9 mouse cellular contexts compared by ENCODE assay signal in genomic region chr16:49905601-49906001, GRCm38 (mm10).
DNase-seq lines count a peak whose midpoint lies in the region; ATAC-seq and TF ChIP-seq lines count a peak whose summit lies in the region.
"Had no signal": no experiment of that assay in that cellular context is flagged by ENCODE, and none has a peak within 500 bp of the region (broad histone marks: within the 10 kb centered on the region; RNA-seq: fewer than 3 reads in every experiment).

No protein-coding gene starts in this region.

- no peaks in the 10 kb centered on the region for H3K9me3 ChIP-seq in forebrain, embryonic 10.5 days
- no peaks in the 10 kb centered on the region for H3K9me3 ChIP-seq in forebrain, embryonic 16.5 days (ENCODE audit: control insufficient read depth, low read length)
- no peaks in the 10 kb centered on the region for H3K9me3 ChIP-seq in MEL (replicated peaks; ENCODE audit: insufficient read depth, low read length)
- H3K9me3 ChIP-seq in heart, embryonic 10.5 days: no peaks in the 10 kb centered on the region
- H3K9me3 ChIP-seq in liver, embryonic 12.5 days (replicated peaks): no peaks in the 10 kb centered on the region

- H3K36me3 ChIP-seq in forebrain, embryonic 10.5 days (replicated peaks): no peaks in the 10 kb centered on the region; the same call in 1 of the 2 replicates
- peaks cover 5% of the 10 kb centered on the region for H3K36me3 ChIP-seq in forebrain, embryonic 16.5 days (ENCODE audit: control insufficient read depth, insufficient read depth)
- H3K36me3 ChIP-seq in MEL (ENCODE audit: control insufficient read depth in 1 of 2, insufficient read depth in 2 of 2, low read length in 2 of 2): peaks cover 8 to 56% of the 10 kb centered on the region in 2 experiments; a peak in 3 of 4 replicates
- no peaks in the 10 kb centered on the region for H3K36me3 ChIP-seq in heart, embryonic 10.5 days
- H3K36me3 ChIP-seq in liver, embryonic 12.5 days: peaks cover 91% of the 10 kb centered on the region

- H3K27me3 ChIP-seq in forebrain, embryonic 10.5 days (ENCODE audit: poor library complexity, severe bottlenecking): no peaks in the 10 kb centered on the region
- no peaks in the 10 kb centered on the region for H3K27me3 ChIP-seq in forebrain, embryonic 16.5 days (replicated peaks; ENCODE audit: control insufficient read depth, insufficient read depth, low read length)
- no peaks in the 10 kb centered on the region for H3K27me3 ChIP-seq in MEL (ENCODE audit: control insufficient read depth in 1 of 2, insufficient read depth in 2 of 2, low read length in 2 of 2)
- H3K27me3 ChIP-seq in heart, embryonic 10.5 days (ENCODE audit: insufficient read depth, poor library complexity, severe bottlenecking): no peaks in the 10 kb centered on the region
- no peaks in the 10 kb centered on the region for H3K27me3 ChIP-seq in liver, embryonic 12.5 days (replicated peaks)

- no peak for TF ChIP-seq CTCF in MEL (IDR thresholded peaks at IDR 0.05 in 2 of 3, conservative IDR thresholded peaks at IDR 0.05 in 1 of 3; ENCODE audit: control insufficient read depth in 1 of 3, insufficient read depth in 1 of 3, low read depth in 2 of 3, low read length in 3 of 3, poor library complexity in 1 of 3, severe bottlenecking in 1 of 3)

- peak overlapping the region; percentile 56 for H3K27ac ChIP-seq in forebrain, embryonic 10.5 days
- H3K27ac ChIP-seq in forebrain, embryonic 16.5 days (ENCODE audit: low read length): no peak overlapping the region
- peak overlapping the region; percentile 85 for H3K27ac ChIP-seq in MEL (ENCODE audit: control insufficient read depth, low read depth, low read length)
- peak overlapping the region; percentile 83 for H3K27ac ChIP-seq in heart, embryonic 10.5 days
- peak overlapping the region; percentile 80 for H3K27ac ChIP-seq in liver, embryonic 12.5 days

- ATAC-seq in forebrain, embryonic 16.5 days: no peak
- no peak for ATAC-seq in liver, embryonic 12.5 days

- no peak overlapping the region for H3K4me2 ChIP-seq in forebrain, embryonic 16.5 days (ENCODE audit: low read length)
- H3K4me2 ChIP-seq in liver, embryonic 12.5 days: peak overlapping the region; percentile 46

- no peaks in the 10 kb centered on the region for H3K79me2 ChIP-seq in MEL (ENCODE audit: control insufficient read depth, insufficient read depth, low read length, poor library complexity)

- TF ChIP-seq POLR2A in MEL (IDR thresholded peaks at IDR 0.05; ENCODE audit: control insufficient read depth in 1 of 2, insufficient read depth in 1 of 2, low read depth in 1 of 2, low read length in 2 of 2, poor library complexity in 1 of 2): no peak

- TF ChIP-seq EP300 in MEL (IDR thresholded peaks at IDR 0.05; ENCODE audit: low read depth in 1 of 2, low read length in 2 of 2): no peak; a peak in 1 of 4 replicates

- DNase-seq in forebrain, embryonic 10.5 days (ENCODE audit: extremely low spot score, low spot score): no peak
- peak; percentile 65 for DNase-seq in MEL (ENCODE audit: low read depth, low spot score)
- no peak for DNase-seq in heart, embryonic 10.5 days (ENCODE audit: low spot score)
- DNase-seq in spleen, postnatal 36 days (ENCODE audit: low spot score in 2 of 2): no peak
- no peak for DNase-seq in urinary bladder, postnatal 10 days (ENCODE audit: low spot score)
- no peak for DNase-seq in testis, postnatal 14 days (ENCODE audit: low spot score)
- DNase-seq: gastrocnemius, postnatal 14 days had no signal

- H3K9ac ChIP-seq in forebrain, embryonic 16.5 days (replicated peaks; ENCODE audit: low read depth, low read length): no peak overlapping the region
- peak overlapping the region; percentile 62 for H3K9ac ChIP-seq in MEL (ENCODE audit: control insufficient read depth, low read depth, low read length, poor library complexity, severe bottlenecking)
- peak overlapping the region; percentile 14 for H3K9ac ChIP-seq in liver, embryonic 12.5 days

- TF ChIP-seq RAD21 in MEL (IDR thresholded peaks at IDR 0.05; ENCODE audit: low read depth, low read length): no peak

- no peak overlapping the region for H3K4me3 ChIP-seq in forebrain, embryonic 10.5 days
- no peak overlapping the region for H3K4me3 ChIP-seq in forebrain, embryonic 16.5 days (replicated peaks; ENCODE audit: low read length)
- peak overlapping the region in 1 of 2 experiments; percentile 32; a peak in 3 of 4 replicates for H3K4me3 ChIP-seq in MEL (ENCODE audit: control insufficient read depth in 1 of 2, insufficient read depth in 1 of 2, low read depth in 2 of 2, low read length in 2 of 2)
- no peak overlapping the region for H3K4me3 ChIP-seq in heart, embryonic 10.5 days
- H3K4me3 ChIP-seq in liver, embryonic 12.5 days: no peak overlapping the region

- WGBS in forebrain, embryonic 10.5 days: 60% methylated on average over 8 of the region's 8 CpGs
- 72% methylated on average over 8 of the region's 8 CpGs for WGBS in forebrain, embryonic 16.5 days
- WGBS in heart, embryonic 10.5 days: 46% methylated on average over 8 of the region's 8 CpGs
- 56% methylated on average over 8 of the region's 8 CpGs for WGBS in liver, embryonic 12.5 days (ENCODE audit: insufficient replicate concordance)

- peaks cover 24% of the 10 kb centered on the region for H3K4me1 ChIP-seq in forebrain, embryonic 10.5 days
- peaks cover 10% of the 10 kb centered on the region for H3K4me1 ChIP-seq in forebrain, embryonic 16.5 days (replicated peaks; ENCODE audit: control insufficient read depth, insufficient read depth, low read length)
- peaks cover 26 to 29% of the 10 kb centered on the region in 2 experiments for H3K4me1 ChIP-seq in MEL (ENCODE audit: control insufficient read depth in 1 of 2, insufficient read depth in 2 of 2, low read length in 2 of 2)
- H3K4me1 ChIP-seq in heart, embryonic 10.5 days: peaks cover 29% of the 10 kb centered on the region
- H3K4me1 ChIP-seq in liver, embryonic 12.5 days: peaks cover 61% of the 10 kb centered on the region

TF ChIP-seq in MEL, 35 proteins besides CTCF, POLR2A, EP300 and RAD21:
- TF ChIP-seq ZMIZ1 (IDR thresholded peaks at IDR 0.05; ENCODE audit: low read depth, low read length): no peak
- no peak for TF ChIP-seq ZKSCAN1 (IDR thresholded peaks at IDR 0.05; ENCODE audit: low read depth, low read length)
- TF ChIP-seq MXI1 (IDR thresholded peaks at IDR 0.05; ENCODE audit: low read depth, low read length): 0 out of 2 replicates have a peak, but pooled peaks have one; percentile 1
- TF ChIP-seq NRF1 (IDR thresholded peaks at IDR 0.05; ENCODE audit: insufficient read depth, low read depth, low read length, poor library complexity, severe bottlenecking): no peak
- no peak for TF ChIP-seq GATA1 (IDR thresholded peaks at IDR 0.05; ENCODE audit: low read depth, low read length)
- TF ChIP-seq USF1 (IDR thresholded peaks at IDR 0.05; ENCODE audit: low read depth, low read length): no peak
- no peak for TF ChIP-seq UBTF (IDR thresholded peaks at IDR 0.05; ENCODE audit: borderline replicate concordance, insufficient read depth, low read depth, low read length)
- no peak for TF ChIP-seq MAZ (IDR thresholded peaks at IDR 0.05; ENCODE audit: low read depth, low read length)
- TF ChIP-seq MYC (IDR thresholded peaks at IDR 0.05; ENCODE audit: low read depth, low read length): 0 out of 2 replicates have a peak, but pooled peaks have one; percentile 7
- TF ChIP-seq KAT2A (conservative IDR thresholded peaks at IDR 0.05; ENCODE audit: low read depth, low read length): no peak
- TF ChIP-seq CHD1 (IDR thresholded peaks at IDR 0.05; ENCODE audit: low read depth, low read length): no peak
